Mouse (Mus musculus) effector memory CD4-positive, alpha-beta T cell, adult 7 months (primary cell): Measurements from ENCODE around the gene Cyp2b23. TPM values are rescaled to one million over a fixed set of nuclear protein-coding genes. Genes with fewer than 3 reads are reported as not detected.

Source experiments
- polyA plus RNA-seq: library from polyadenylated mRNA; unstranded; fragments of 100-300 nt; shearing (Covaris generic); gene quantifications from one replicate; pipeline ENCODE4 v1.2.1, GENCODE M21; 2017

The Cyp2b23 gene
- 0.23 TPM for polyA plus RNA-seq

GRCm38 (mm10) chr7:26686337-26686736 lies at the start of gene Cyp2b23:
Gene Cyp2b23 (minus strand): TSS chr7:26686437.

GRCm38 (mm10) chr7:26618364-26618763 lies 67.9 kb downstream of the Cyp2b23 start, which contains the start of gene Vmn1r185:
Gene Vmn1r185 (minus strand): TSS chr7:26618464.

Other genes with a start within 250 kb of the Cyp2b23 start
- not detected for gene Nlrp9a, start 151.4 kb downstream of the Cyp2b23 start, polyA plus RNA-seq
- 0.17 TPM for gene Vmn1r185, start 68.0 kb downstream of the Cyp2b23 start, polyA plus RNA-seq
- gene Cyp2b19, start 70.7 kb upstream of the Cyp2b23 start, polyA plus RNA-seq, result not detected
- not detected for gene Cyp2g1, start 122.5 kb upstream of the Cyp2b23 start, polyA plus RNA-seq
- gene Cyp2a5, start 148.9 kb upstream of the Cyp2b23 start, polyA plus RNA-seq, result not detected